Mouse (Mus musculus): ENCODE data around the gene Ivns1abp. TPM values are rescaled to one million over a fixed set of nuclear protein-coding genes. Genes with fewer than 3 reads are reported as not detected.
"Not testable (repeated sequence)": the region's sequence is repeated elsewhere in the genome, so short reads cannot be mapped to it uniquely, and the experiment has no call there.

Gene Ivns1abp
- polyA plus RNA-seq, 1 experiment from 2014 or later = 68.9 TPM

- Histone ChIP-seq H3K9ac (no peak overlapping the region), H3K4me2 (no peak overlapping the region)
Measured at GRCm38 (mm10) chr1:151341321-151342044, 2.8 kb upstream of the Ivns1abp start.

GRCm38 (mm10) chr1:151342311-151342710 lies 2.0 kb upstream of the Ivns1abp start:
- Histone ChIP-seq H3K9me3 (replicated peaks) (no peaks in the 10 kb centered on the region), H3K9ac (no peak overlapping the region), H3K4me2 (peak overlapping the region; percentile 99; the same call in 1 of the 2 replicates), H3K27me3 (no peaks in the 10 kb centered on the region), H3K4me1 (replicated peaks) (peaks cover 61% of the 10 kb centered on the region), H3K27ac (replicated peaks) (no peak overlapping the region), H3K4me3 (replicated peaks) (no peak overlapping the region), H3K36me3 (replicated peaks) (no peaks in the 10 kb centered on the region)
- WGBS (ENCODE audit: insufficient replicate concordance) = 40% methylated on average over 3 of the region's 3 CpGs
- no peak for ATAC-seq (ENCODE audit: insufficient read depth)

More at GRCm38 (mm10) chr1:151341321-151342044, 2.8 kb upstream of the Ivns1abp start:
- H3K27me3 ChIP-seq = no peaks in the 10 kb centered on the region
- H3K27ac ChIP-seq (replicated peaks) = no peak overlapping the region
- H3K9me3 ChIP-seq (replicated peaks) = no peaks in the 10 kb centered on the region
- WGBS (ENCODE audit: insufficient replicate concordance) = 59% methylated on average over 8 of the region's 8 CpGs
- ATAC-seq (ENCODE audit: insufficient read depth) = no peak
- H3K36me3 ChIP-seq (replicated peaks) = no peaks in the 10 kb centered on the region
- H3K4me3 ChIP-seq (replicated peaks) = no peak overlapping the region
- peaks cover 53% of the 10 kb centered on the region for H3K4me1 ChIP-seq (replicated peaks)

GRCm38 (mm10) chr1:151342968-151343367 lies 1.3 kb upstream of the Ivns1abp start:
- 17% methylated on average over 6 of the region's 6 CpGs for WGBS (ENCODE audit: insufficient replicate concordance)
- Histone ChIP-seq H3K27ac (replicated peaks) (peak overlapping the region; percentile 87), H3K27me3 (no peaks in the 10 kb centered on the region), H3K36me3 (replicated peaks) (no peaks in the 10 kb centered on the region), H3K4me1 (replicated peaks) (peaks cover 64% of the 10 kb centered on the region), H3K9ac (0 out of 2 replicates have a peak overlapping the region, but pooled peaks have one; percentile 5), H3K9me3 (replicated peaks) (no peaks in the 10 kb centered on the region), H3K4me2 (peak overlapping the region; percentile 99), H3K4me3 (replicated peaks) (peak overlapping the region; percentile 84)
- ATAC-seq (ENCODE audit: insufficient read depth) = no peak

GRCm38 (mm10) chr1:151343571-151344282 lies 550 bp upstream of the Ivns1abp start:
- H3K4me1 ChIP-seq (replicated peaks) = peaks cover 62% of the 10 kb centered on the region

GRCm38 (mm10) chr1:151345109-151345862 lies 1.0 kb downstream of the Ivns1abp start:
- H3K4me3 ChIP-seq (replicated peaks) = peak overlapping the region; percentile 84
- peak; percentile 74 for ATAC-seq (ENCODE audit: insufficient read depth)
- WGBS (ENCODE audit: insufficient replicate concordance) = under 1% methylated on average over 55 of the region's 55 CpGs
- no peaks in the 10 kb centered on the region for H3K27me3 ChIP-seq
- peaks cover 14% of the 10 kb centered on the region for H3K36me3 ChIP-seq (replicated peaks)
- H3K9me3 ChIP-seq (replicated peaks) = no peaks in the 10 kb centered on the region
- H3K27ac ChIP-seq (replicated peaks) = peak overlapping the region; percentile 87
- peak overlapping the region; percentile 79 for H3K9ac ChIP-seq
- H3K4me1 ChIP-seq (replicated peaks) = peaks cover 53% of the 10 kb centered on the region
- H3K4me2 ChIP-seq = peak overlapping the region; percentile 99

More at GRCm38 (mm10) chr1:151343571-151344282, 550 bp upstream of the Ivns1abp start:
- H3K36me3 ChIP-seq (replicated peaks) = peaks cover 2% of the 10 kb centered on the region; the same call in 1 of the 2 replicates
- no peak for ATAC-seq (ENCODE audit: insufficient read depth)
- H3K4me3 ChIP-seq (replicated peaks) = peak overlapping the region; percentile 84
- peak overlapping the region; percentile 63 for H3K9ac ChIP-seq
- H3K4me2 ChIP-seq = peak overlapping the region; percentile 99
- no peaks in the 10 kb centered on the region for H3K9me3 ChIP-seq (replicated peaks)
- under 1% methylated on average over 17 of the region's 17 CpGs for WGBS (ENCODE audit: insufficient replicate concordance)
- no peaks in the 10 kb centered on the region for H3K27me3 ChIP-seq
- H3K27ac ChIP-seq (replicated peaks) = peak overlapping the region; percentile 87

- no peaks in the 10 kb centered on the region for H3K9me3 ChIP-seq (replicated peaks)
- H3K27ac ChIP-seq (replicated peaks) = peak overlapping the region; percentile 87
- H3K4me3 ChIP-seq (replicated peaks) = peak overlapping the region; percentile 84
- ATAC-seq (ENCODE audit: insufficient read depth) = no peak
- H3K9ac ChIP-seq = peak overlapping the region; percentile 79; the same call in 1 of the 2 replicates
- peaks cover 49% of the 10 kb centered on the region for H3K4me1 ChIP-seq (replicated peaks)
- H3K4me2 ChIP-seq = peak overlapping the region; percentile 99
- H3K36me3 ChIP-seq (replicated peaks) = peaks cover 19% of the 10 kb centered on the region
- H3K27me3 ChIP-seq = no peaks in the 10 kb centered on the region
Measured at GRCm38 (mm10) chr1:151345863-151346195, 1.6 kb downstream of the Ivns1abp start.

GRCm38 (mm10) chr1:151346681-151347127 lies 2.4 kb downstream of the Ivns1abp start:
- Histone ChIP-seq H3K4me1 (replicated peaks) (peaks cover 49% of the 10 kb centered on the region), H3K27me3 (no peaks in the 10 kb centered on the region), H3K36me3 (replicated peaks) (peaks cover 27% of the 10 kb centered on the region), H3K9me3 (replicated peaks) (no peaks in the 10 kb centered on the region), H3K27ac (replicated peaks) (peak overlapping the region; percentile 87), H3K9ac (peak overlapping the region; percentile 22), H3K4me3 (replicated peaks) (peak overlapping the region; percentile 84), H3K4me2 (peak overlapping the region; percentile 99)
- 7% methylated on average over 6 of the region's 6 CpGs for WGBS (ENCODE audit: insufficient replicate concordance)
- peak; percentile 23; the same call in 1 of the 2 replicates for ATAC-seq (ENCODE audit: insufficient read depth)

GRCm38 (mm10) chr1:151348293-151348692 lies 4.0 kb downstream of the Ivns1abp start:
- H3K4me2 ChIP-seq; H3K9me3 ChIP-seq (replicated peaks); H3K4me3 ChIP-seq (replicated peaks); H3K27ac ChIP-seq (replicated peaks); H3K27me3 ChIP-seq; H3K9ac ChIP-seq; ATAC-seq (ENCODE audit: insufficient read depth): not testable (repeated sequence)
- 69% methylated on average over 4 of the region's 4 CpGs for WGBS (ENCODE audit: insufficient replicate concordance)
- H3K36me3 ChIP-seq (replicated peaks) = peaks cover 43% of the 10 kb centered on the region
- H3K4me1 ChIP-seq (replicated peaks) = peaks cover 36% of the 10 kb centered on the region

- peaks cover 10% of the 10 kb centered on the region for H3K4me1 ChIP-seq (replicated peaks)
- H3K4me3 ChIP-seq (replicated peaks) = no peak overlapping the region
- no peak overlapping the region for H3K4me2 ChIP-seq
- H3K27ac ChIP-seq (replicated peaks) = no peak overlapping the region
- no peak for ATAC-seq (ENCODE audit: insufficient read depth)
- 79% methylated on average over 2 of the region's 2 CpGs for WGBS (ENCODE audit: insufficient replicate concordance)
- H3K27me3 ChIP-seq = no peaks in the 10 kb centered on the region
- peaks cover 85% of the 10 kb centered on the region for H3K36me3 ChIP-seq (replicated peaks)
- no peaks in the 10 kb centered on the region for H3K9me3 ChIP-seq (replicated peaks)
- H3K9ac ChIP-seq = no peak overlapping the region
Measured at GRCm38 (mm10) chr1:151352911-151353310, 8.6 kb downstream of the Ivns1abp start.

GRCm38 (mm10) chr1:151355994-151356393 lies 11.7 kb downstream of the Ivns1abp start:
- no peak overlapping the region for H3K4me3 ChIP-seq (replicated peaks)
- WGBS (ENCODE audit: insufficient replicate concordance) = 81% methylated on average over 5 of the region's 5 CpGs
- H3K9me3 ChIP-seq (replicated peaks) = no peaks in the 10 kb centered on the region
- no peak overlapping the region for H3K9ac ChIP-seq
- H3K27ac ChIP-seq (replicated peaks) = no peak overlapping the region
- H3K27me3 ChIP-seq = no peaks in the 10 kb centered on the region
- H3K4me2 ChIP-seq = no peak overlapping the region
- ATAC-seq (ENCODE audit: insufficient read depth) = peak; percentile 70
- H3K36me3 ChIP-seq (replicated peaks) = peaks cover 96% of the 10 kb centered on the region
- no peaks in the 10 kb centered on the region for H3K4me1 ChIP-seq (replicated peaks)

- peaks cover 94% of the 10 kb centered on the region for H3K36me3 ChIP-seq (replicated peaks)
- 86% methylated on average over 3 of the region's 3 CpGs for WGBS (ENCODE audit: insufficient replicate concordance)
Measured at GRCm38 (mm10) chr1:151359374-151359773, 15.1 kb downstream of the Ivns1abp start.

More at GRCm38 (mm10) chr1:151359374-151359773, 15.1 kb downstream of the Ivns1abp start:
- Histone ChIP-seq H3K27me3 (no peaks in the 10 kb centered on the region), H3K4me2 (no peak overlapping the region), H3K4me1 (replicated peaks) (no peaks in the 10 kb centered on the region), H3K27ac (replicated peaks) (no peak overlapping the region), H3K9me3 (replicated peaks) (no peaks in the 10 kb centered on the region), H3K4me3 (replicated peaks) (no peak overlapping the region), H3K9ac (no peak overlapping the region)
- ATAC-seq (ENCODE audit: insufficient read depth) = no peak
